Mouse (Mus musculus) layer of hippocampus, postnatal 14 days (tissue): ENCODE measurements around the gene Robo2. TPM values are rescaled to one million over a fixed set of nuclear protein-coding genes. Genes with fewer than 3 reads are reported as not detected.
A peak's percentile ranks its signal among the peaks of the same experiment; 100 is the strongest.
"Not testable (repeated sequence)": the region's sequence is repeated elsewhere in the genome, so short reads cannot be mapped to it uniquely, and the experiment has no call there.

Experiments used
- DNase-seq, 2 experiments: peaks; one replicate each; pipeline ENCODE4 v3.0.0; 2021 to 2022; ENCODE audit warnings: low spot score in 2 of 2, mixed read lengths in 1 of 2
- total RNA-seq, 2 experiments: library from RNA; stranded (reverse); gene quantifications; 2 replicates each; pipeline ENCODE4 v1.2.3; 2021

The Robo2 gene
- total RNA-seq, 2 experiments from 2014 or later: 127 to 130 TPM

DNA sequence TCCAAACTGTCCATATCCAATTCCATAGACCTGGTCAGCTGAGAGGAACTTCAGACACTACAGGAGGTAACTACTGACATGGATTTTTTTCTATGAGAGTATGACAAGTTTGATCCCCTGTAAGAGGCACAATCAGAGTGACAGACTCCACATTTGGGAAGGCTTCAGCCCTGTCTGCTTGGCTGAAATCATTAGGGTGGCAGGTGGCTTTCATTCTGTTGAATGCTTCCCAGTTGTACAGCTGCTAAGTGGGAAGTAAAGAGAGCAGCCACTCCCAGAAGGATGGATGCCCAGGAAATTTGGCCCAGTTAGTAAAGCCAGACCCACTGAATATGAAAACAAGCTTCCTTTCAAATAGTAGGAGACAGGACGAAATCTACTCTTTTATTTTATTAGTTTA is 321.7 kb downstream of the Robo2 start:
- DNase-seq: peak; percentile 68 to 91

GRCm38 (mm10) chr16:74084188-74084587 is 327.4 kb downstream of the Robo2 start:
- no peak for DNase-seq

GRCm38 (mm10) chr16:74072671-74073070 is 339.0 kb downstream of the Robo2 start:
- DNase-seq: no peak

DNA sequence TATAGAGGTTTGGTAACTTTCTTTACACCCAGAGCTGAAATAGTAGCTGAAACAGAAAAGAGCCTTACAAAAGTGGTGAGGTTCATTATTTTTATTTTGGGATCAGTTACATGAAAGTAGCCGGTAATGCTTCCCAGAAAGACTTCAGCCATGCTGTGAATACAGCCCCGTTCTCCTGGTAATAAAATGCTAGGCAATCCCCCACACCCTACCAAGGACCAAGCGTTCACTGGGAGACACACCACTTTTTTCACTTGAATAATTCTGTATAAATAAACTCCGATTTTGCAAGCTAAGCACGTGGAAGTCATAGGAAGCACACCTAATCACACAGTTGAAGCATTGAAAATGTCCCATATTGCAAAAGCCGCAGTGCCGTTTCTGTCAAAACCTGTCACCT is 341.0 kb downstream of the Robo2 start:
- no peak for DNase-seq

DNA sequence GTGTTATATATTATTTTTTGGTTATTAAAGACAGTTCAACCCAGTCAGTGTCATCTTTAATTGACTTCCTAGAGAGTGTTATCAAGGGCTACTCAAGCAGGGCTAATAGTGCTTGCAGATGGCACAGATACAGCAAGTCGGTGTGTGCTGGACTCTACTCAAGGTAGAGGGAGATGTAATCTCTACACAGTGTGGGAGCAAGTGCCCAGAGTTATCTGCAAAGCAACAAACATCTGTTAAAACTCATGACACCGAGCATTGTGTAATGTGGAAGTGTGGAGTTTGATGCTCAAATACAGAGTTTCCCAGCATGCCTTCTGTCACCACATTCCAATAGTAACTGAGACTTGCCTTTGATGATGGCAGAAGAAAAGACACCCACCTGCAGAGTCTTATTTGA is 345.7 kb downstream of the Robo2 start:
- DNase-seq: no peak

DNA sequence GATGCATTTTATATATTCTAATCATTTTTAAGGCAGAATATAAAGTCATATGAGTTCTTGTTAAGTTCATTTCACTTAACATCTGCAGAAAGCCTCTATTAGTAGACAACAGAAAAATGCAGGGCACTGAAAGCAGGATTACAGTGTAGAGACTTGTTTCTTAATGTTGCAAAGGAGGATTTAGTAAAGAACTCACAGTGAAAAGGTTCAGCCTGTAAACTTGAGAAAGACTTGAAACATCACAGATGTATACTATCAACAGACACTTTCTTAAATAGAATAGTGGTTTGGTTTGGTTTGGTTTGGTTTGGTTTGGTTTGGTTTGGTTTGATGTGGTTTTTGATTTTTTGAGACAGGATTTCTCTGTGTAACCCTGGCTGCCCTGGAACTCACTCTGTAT is 349.7 kb downstream of the Robo2 start:
- DNase-seq: no peak

DNA sequence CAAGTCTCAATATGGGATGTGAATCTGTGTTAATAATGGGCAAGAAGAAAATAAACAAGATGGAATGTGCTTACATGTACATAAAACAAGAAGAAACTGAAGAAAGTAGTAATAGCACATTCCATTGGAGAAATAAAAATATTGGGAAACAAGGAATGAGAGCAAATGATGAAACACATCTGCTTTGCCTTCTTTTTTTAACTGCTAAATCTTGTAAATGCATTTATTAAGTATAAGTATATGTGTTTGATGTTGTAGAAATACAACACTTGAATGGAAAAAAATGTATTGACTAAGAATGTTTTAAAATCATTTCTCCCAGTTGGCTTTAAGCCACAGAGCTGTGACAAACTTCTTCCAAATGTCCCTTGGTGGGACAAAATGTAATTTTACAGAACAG is 350.1 kb downstream of the Robo2 start:
- DNase-seq: no peak

GRCm38 (mm10) chr16:74056886-74057285 is 354.7 kb downstream of the Robo2 start:
- DNase-seq: no peak

- DNase-seq: peak in 1 of 2 experiments; percentile 29
Measured at GRCm38 (mm10) chr16:74056210-74056609, 355.4 kb downstream of the Robo2 start.

GRCm38 (mm10) chr16:74055061-74055751 is 356.4 kb downstream of the Robo2 start:
- peak; percentile 60 to 85 for DNase-seq

DNA sequence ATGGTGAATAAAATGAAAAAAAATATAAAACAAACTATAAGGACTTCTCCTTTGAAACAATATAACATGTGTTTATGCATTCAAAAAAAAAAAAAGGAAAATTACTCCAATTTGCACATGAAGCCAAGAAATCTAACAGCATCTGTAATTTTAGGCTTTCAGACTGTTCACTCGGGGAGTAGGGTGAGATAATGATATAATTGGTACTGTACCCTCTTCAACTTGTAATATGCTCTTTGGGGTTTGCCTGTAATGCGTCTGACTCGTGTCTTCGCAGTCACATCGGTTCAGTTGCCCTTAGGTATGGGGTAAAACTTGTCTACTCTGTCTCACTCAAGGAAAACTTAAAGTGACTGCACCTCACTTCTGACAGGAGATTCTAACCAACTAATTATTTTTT is 362.2 kb downstream of the Robo2 start:
- DNase-seq: no peak

- no peak for DNase-seq
Measured at GRCm38 (mm10) chr16:74048980-74049379, 362.6 kb downstream of the Robo2 start.

DNA sequence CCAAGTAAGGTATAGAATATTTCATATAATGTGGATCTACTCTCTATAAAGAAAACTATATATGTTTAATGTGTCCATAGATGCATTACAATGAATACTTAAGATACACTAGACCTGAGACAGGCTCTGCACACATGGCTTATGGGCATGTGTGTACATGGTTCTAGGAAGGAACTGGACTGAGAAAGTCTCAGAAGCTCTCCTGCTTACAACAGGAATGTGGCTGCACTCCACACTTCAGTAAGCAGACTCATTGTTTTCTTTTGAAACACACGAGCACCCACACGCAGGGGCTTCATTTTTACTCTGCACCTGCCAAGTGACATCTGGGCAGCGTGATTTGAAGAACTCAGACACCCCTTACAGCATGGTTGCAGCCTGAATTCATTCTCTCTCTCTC is 364.4 kb downstream of the Robo2 start:
- DNase-seq: no peak

GRCm38 (mm10) chr16:74040797-74041196 is 370.8 kb downstream of the Robo2 start:
- not testable (repeated sequence) for DNase-seq

GRCm38 (mm10) chr16:74027822-74028221 is 383.8 kb downstream of the Robo2 start:
- peak; percentile 23 to 61 for DNase-seq

DNA sequence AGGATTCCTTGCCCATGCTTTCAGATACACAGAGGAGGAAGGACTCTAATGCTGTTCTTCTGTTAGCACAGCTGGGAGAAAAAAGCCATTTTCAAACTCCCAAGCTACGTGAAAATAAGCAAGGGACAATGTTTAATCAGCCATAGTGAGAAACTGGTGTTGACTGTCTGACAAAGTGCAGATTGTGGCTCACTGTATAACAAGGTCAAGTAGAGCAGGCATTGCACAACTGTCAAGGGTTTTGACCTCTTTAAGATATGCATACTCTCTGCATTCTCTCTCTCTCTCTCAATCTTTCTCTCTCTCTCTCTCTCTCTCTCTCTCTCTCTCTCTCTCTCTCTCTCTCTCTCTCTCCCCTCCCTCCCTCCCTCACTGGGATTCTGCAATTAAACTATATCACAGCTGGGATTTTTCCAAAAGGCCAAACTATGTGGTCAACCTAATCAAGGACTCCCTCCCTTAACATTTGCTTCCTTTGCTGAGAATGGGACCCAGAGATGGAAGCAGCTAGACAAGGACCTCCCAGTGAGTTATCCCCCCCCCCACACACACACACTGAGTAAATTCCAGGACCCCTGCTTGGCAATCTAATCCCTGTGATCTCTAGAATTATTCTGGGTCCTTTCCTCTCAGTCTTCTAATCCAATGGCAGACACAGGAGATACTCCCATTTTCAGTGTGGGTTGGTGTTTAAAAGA is 389.2 kb downstream of the Robo2 start:
- DNase-seq: no peak

DNA sequence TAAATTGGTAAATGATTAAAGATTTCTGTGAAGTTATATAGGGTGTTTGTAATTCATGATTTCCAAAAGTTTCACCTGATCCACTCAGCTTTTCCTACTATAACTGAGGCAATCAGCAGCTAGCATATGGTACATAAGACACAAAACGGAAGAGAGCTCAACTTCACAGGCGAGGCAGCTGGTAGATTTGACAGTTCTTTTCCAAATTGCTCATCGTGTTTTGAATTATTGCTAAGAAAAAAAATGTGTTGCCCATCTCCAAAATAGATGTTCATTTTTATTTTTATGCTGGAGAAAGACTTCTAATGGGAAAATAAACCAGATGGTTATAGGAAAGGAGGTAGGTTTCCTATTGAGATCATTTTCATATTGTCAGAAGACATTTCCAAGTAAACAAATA is 405.9 kb downstream of the Robo2 start:
- DNase-seq: peak in 1 of 2 experiments; percentile 72

GRCm38 (mm10) chr16:74001331-74001730 is 410.3 kb downstream of the Robo2 start:
- no peak for DNase-seq

GRCm38 (mm10) chr16:73991212-73991611 is 420.4 kb downstream of the Robo2 start:
- no peak for DNase-seq

GRCm38 (mm10) chr16:73969573-73969972 is 442.1 kb downstream of the Robo2 start:
- DNase-seq: no peak

- DNase-seq: no peak
Measured at GRCm38 (mm10) chr16:73964366-73964926, 447.2 kb downstream of the Robo2 start.

DNA sequence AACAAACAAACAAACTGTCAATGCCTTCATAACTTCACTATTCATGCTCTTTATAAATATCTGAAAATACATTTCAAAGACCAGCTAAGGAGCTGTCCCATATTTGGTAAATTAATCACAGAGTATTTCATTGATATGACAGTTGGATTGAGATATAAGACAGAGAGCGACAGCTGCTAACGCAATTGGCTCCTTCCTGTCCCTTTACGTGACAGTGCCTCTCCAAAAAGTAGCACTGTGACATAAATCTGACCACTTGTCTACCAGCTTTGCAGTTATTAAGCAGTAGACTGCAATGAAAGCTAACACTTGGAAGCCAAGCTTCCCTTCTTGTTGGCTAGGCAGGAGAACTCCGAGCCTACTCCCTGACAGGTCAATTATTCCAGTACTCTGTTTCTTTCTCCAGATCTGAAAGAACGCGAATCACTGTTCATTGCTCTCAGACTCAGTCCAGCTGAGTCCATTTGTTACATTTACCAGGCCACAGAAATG is 452.1 kb downstream of the Robo2 start:
- DNase-seq: no peak
